Mouse (Mus musculus): Measurements from ENCODE around the gene Plekhh3. TPM values are rescaled to one million over a fixed set of nuclear protein-coding genes. Genes with fewer than 3 reads are reported as not detected.
"Not testable (repeated sequence)": the region's sequence is repeated elsewhere in the genome, so short reads cannot be mapped to it uniquely, and the experiment has no call there.

Gene Plekhh3
- total RNA-seq, 2 experiments from 2014 or later: 13.2 to 14.3 TPM

DNA sequence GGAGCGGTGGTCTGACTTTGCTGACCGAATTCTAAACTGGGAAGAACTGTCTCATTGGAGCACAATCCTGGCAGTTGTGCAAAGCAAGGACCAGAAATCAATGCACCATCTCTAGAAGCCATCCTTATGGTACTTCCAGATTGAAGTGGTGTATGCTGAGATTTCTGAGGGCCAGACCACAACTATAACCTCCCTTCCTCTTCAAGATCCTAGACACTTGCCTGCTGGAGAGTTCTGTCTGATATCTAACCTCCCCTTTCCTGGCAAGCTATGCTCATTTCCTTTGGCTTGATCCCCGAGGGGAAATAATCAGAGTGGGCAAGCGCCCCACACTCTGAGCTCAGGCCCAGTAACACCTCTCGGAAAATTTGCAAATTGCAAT, 1.3 kb upstream of the Plekhh3 start:
- no peak for DNase-seq (ENCODE audit: extremely low spot score in 1 of 2, low spot score in 1 of 2)

DNA sequence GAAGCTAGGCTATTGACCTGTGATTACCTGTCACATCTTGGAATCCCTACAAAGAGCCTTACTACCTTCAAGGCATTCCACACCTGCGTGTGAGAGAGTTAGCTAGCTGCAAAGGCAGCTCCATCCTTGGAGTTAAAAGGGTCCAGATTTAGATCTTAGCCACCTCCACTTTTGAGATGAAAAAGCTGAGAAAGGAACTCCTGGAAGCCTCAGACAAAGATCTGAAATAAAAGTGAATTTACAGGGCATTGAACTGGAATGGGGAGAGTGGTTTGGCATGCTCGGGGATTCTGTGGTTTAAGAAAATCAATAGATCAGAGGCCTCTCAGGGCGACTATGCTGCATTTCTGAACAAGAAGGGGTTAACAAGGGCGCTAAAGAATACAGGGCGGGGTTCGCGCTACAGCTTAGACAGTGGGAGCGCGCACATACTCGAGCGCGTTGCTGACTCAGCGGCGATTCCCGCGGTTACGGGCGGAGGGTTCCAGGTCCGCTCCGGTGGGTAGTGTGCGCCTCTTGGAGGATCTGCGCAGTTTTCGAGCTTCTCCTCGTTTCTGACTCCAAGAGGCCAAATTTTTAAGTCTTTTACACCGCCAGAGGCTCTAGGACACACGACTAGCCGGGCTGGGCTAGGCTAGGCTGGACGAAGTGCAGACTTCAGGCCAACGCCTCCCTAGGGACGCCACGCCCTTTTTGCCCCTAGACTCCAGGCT, 726 bp upstream of the Plekhh3 start:
- peak in 1 of 2 experiments; percentile 53 for DNase-seq (ENCODE audit: extremely low spot score in 1 of 2, low spot score in 1 of 2)

DNA sequence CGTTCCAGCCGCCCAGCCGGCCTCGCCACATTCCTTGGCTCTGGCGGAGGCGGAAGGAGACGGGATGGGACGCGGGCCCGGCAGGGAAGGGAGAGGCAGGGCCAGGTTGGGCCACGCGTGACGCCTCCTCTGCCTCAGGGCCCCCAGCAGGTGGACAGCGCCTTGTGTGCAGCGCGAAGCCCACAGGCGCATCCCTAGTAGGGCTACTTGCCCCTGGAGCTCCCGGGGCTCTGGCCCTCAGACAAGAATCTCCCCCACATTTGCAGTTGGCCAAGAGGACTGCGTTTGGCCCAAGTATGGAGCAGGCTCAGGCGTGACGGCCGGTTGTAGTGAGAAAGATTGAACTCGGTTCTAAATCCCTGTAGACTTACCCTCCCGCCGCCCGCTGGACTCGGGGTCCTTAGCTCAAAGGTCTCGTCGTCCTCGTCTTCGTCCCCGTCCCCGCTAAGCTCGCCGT, 769 bp downstream of the Plekhh3 start, which contains the start of gene Cntnap1:
Gene Cntnap1, plus strand, starts transcription at position 170 of the 457 bp plus-strand sequence.
- DNase-seq (ENCODE audit: extremely low spot score in 1 of 2, low spot score in 1 of 2): peak in 1 of 2 experiments; percentile 13

DNA sequence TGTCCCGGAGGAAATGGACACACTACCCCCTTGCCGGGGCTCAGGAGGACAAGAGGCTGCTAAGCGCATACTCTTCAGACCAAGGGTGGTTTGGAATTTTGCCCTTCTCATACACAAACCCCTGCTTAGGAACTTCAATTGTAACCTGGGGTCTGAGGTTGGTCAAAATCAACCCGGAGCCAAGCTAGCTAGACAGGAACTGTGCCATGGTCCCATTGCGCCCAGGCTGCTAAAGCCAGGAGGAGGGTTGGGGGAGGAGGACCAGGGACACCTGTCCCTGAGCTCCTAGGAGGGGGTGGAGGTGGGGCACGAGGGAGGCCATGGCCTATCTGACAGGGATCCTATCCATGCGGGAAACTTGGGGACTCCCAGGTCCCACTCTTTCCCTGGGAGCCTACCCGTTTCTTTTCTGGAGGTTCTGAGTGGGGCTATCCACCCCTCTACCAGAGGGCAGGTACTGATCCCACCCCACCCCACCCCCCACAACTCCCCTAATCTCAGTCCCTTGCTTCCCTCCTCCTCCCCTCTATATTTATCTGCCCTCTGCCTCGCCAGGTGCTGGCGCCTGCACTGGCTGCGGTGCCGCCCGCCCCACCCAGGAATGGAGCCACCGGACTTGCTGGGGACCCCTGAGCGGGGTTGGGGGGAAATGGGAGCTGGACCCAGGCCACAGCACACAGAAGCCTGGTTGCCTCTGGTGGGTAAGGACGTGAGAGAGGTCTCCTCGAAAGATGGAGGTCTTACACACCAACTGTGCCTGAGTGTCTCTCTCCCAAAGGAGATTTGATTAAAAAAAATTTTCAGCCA, 1.6 kb downstream of the Plekhh3 start:
- peak in 1 of 2 experiments; percentile 1 for DNase-seq (ENCODE audit: extremely low spot score in 1 of 2, low spot score in 1 of 2)

DNA sequence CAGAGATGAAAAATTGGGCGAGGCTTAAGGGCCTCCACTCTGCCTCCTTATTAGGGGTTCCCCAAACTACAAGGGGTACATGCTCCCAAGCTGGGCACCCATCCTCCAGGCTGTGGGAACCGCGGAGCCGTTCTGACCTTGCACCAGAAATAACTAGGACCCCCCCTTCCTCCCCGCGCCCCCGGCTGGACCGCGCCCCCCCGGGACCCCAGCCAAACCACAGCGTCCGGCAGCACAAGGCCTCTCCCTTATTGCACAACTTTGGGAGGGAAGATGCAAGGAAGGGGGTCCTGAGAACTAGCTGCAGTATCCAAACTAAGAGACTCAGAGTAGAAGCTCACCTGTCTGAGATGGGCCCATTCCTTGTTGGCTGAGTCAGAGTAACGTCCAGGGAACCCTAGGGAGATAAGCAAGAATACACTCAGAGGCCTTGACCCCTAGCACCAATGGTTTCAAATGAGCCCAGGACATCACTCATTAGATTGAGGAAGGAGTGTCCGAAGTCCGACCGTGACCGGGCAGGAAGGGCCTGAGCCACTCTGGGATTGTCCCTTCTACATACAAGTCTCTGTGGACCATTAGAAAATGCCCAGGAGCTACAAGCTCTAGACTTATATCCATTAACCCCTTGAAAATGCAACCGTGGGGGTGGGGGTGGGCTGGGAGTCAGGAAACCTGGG, 2.7 kb downstream of the Plekhh3 start:
- DNase-seq (ENCODE audit: extremely low spot score in 1 of 2, low spot score in 1 of 2): peak in 1 of 2 experiments; percentile 1

DNA sequence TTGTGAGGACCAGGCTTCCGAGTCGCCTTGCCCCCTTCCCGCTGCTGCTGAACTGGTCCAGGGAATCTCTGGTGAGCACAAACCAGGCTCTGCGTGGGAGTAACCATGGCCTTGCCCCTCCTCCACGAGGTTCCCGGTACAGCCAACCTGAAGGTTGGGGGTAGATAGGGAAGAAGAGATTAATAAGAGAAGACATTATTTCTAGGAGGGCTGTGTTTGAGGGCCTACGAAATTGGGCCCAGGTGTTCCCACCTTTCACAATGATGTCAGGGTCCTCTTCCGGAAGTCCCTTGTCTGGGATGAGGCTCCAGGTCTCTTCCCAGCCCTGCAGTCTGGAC, 3.2 kb downstream of the Plekhh3 start:
- DNase-seq (ENCODE audit: extremely low spot score in 1 of 2, low spot score in 1 of 2): no peak

DNA sequence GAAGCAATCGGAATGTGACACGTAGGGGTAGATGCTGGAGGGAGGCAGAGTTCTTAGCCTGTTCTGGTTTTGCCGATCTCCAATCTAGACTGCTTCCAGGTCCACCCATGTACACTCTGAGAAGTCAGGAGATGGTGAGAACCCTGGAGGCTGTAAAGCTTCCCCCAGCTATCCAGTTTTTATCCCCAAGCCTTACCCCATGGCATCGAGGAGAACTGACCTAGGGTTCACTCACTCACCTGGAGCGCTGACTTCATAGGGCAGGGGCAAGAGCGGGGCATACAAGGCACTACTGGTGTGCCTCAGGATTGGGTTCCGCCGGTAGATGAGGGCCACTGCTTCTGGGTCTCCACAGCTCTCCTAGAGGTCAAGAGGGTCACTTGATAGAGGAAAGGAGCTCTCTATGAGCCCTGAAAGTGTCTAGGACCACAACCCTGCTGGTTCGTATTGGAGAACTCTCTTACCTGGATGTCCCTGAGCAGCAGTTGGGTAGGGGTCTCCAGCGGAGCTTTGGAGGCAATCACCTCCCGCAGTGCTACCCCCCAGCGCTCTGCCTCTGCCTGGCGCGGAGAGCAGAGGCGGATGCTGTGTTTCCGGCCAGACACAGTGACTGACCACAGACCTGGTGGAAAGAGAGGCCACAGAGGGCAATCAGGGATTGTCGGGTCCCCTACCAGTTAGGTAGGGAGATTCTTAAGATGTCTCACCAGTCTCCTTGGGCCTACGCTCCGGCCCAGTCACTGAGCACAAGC, 3.8 kb downstream of the Plekhh3 start:
- no peak for DNase-seq (ENCODE audit: extremely low spot score in 1 of 2, low spot score in 1 of 2)

DNA sequence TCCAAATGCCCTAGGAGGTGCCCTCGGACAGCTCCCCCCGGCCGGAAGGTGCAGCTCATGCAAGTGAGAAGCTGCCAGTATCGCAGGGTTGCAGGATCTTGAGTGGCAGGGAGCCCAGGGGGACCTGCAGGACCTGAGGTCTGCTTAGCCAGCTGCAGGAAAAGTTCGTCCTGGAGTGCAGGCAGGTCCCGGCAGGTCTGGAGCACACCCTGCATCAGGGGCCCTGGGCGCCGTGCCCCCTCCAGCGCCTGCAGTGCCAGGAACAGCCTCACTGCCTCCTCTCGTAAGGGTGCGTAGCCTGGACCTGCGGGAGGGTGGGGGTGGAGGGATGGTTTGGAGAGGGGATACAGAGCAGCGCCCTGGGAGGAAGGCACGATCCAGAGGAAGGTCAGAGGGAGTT, 4.8 kb downstream of the Plekhh3 start:
- no peak for DNase-seq (ENCODE audit: extremely low spot score in 1 of 2, low spot score in 1 of 2)

DNA sequence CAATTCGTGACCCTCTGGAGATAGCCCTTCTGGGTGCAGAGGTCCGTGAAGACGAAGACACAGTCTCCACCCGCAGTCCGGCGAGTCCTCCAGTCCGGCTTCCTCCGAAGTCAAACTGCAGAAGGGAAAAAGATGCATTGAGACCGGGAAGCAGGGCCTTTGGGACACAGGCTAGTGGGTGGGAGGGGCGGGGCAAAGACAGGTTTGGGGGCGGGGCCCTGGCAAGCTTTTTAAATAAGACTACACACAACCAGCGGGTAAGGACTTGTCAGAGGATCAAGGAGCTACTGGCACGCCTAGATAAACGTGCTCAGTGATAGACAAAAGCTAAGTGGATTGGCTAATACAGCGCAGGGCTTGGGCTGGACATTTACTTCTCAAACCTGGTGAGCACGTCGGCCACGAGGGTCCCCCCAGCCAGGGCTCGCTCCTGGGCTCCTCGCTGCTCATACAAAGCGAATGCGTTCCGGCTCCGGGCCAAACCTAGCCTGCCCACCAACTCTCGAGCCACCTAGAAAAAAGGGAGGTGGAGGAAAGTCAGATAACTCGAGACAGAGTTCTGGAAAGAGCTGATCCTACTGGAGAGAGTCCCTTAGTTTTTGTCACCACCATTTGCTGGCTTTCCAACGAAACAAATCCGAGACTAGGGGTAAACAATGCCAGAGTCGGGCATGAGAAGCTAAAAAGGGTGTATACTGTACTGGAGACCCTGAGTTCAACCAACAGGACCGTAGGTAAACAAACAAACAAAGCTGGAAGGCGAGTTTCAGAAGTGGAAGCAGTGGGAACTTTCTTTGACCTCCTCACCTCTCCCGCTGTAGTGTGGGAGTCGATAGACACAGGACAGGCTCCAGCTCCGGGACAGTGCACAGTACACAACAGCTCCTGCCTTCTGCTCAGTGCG, 6.2 kb downstream of the Plekhh3 start:
- no peak for DNase-seq (ENCODE audit: extremely low spot score in 1 of 2, low spot score in 1 of 2)

DNA sequence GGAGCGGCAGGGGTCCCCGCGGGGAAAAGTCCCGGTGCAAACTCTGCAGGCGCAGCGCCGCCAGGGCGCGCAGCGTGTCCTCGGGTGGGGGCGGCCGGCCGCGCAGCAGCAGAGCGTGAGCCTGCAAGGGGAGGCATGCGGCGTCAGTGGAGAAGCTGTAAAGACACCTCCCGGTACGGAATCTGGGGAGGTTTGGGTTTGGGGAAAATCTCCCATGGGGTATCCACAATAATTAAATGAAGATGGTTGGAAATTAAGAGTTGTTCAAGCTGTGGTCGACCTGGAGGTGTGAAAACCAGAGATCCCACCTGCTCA, 6.8 kb downstream of the Plekhh3 start:
- DNase-seq (ENCODE audit: extremely low spot score in 1 of 2, low spot score in 1 of 2): no peak

DNA sequence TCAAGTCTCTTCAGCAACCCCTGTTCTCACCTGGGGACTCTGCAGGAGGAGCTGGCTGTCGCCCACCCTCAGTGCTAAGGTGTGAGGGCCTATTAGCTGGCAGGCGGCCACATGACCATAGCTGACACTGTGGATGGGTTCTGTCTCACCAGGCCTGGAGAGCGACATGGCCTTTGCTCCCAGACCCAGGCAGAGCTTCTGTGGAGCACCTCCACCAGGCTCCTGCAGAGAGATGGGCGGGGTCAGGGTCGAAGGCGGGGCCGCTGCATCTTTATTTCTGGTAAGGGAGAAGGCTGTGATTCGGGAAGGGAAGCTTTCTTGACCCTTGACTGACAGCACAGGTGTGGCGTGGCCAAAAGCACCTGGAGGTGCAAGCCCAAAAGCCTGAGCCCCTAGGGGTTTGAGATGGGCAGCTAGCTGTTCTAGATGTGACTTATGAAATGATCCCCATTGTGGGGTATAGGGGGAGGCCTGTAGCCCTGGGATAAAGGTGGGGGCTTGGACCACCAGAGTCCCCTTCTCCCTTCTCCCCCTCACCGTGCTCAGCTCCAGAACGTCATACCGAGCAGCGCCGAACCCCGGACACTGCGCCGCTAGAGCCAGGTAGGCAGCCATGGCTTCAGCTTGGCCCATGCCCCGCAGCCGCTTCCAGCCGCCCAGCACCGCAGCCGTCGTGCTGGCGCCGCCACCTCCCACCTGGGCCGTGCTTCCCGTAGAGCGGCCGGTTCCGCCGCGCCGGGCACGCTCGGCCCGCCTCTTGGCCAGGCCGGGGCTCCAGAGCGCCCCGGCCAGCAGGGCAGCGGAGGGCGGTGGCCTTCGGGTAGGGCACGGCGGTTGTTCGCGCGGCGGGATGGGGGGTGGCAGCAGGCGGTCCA, 7.4 kb downstream of the Plekhh3 start:
- DNase-seq (ENCODE audit: extremely low spot score in 1 of 2, low spot score in 1 of 2): no peak

DNA sequence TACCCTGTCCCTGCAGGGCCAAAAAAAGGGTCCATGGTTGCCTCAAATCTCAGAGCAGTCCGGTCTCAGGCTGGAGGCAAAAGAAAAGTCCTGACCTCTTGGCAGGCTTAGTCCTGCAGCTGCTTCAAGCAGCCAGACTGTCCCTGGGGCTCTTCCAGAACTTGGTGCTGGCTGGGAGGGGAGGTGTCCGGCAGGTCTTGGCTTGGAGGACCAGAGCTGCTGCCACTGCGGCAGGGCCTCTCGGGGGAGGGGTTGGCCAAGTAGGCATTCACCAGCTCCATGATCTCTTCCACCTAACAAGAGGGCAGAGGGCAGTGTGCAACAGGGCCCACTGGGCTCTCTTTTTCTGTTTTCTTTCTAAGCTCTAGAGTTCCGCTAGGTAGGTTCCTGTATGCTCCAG, 8.4 kb downstream of the Plekhh3 start:
- DNase-seq (ENCODE audit: extremely low spot score in 1 of 2, low spot score in 1 of 2): no peak

DNA sequence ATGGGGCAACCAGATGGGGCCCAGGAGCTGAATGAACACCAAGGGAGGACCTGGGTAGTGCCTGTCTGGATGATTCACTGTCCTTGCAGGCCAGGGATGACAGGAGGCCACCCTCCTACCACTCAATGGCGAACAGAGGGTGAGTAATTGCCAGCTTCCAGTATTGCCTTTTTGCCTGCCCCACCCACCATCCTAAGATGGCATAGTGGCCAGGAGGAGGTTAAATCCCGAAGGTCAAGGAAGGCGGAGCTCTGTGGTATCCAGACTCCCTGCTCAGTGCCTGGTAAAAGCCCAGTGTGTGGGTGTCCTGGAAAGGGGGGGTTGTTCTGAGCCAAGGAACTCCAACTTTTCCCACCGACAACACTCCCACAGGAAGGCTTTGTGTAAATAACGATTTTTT, 8.8 kb downstream of the Plekhh3 start:
- DNase-seq (ENCODE audit: extremely low spot score in 1 of 2, low spot score in 1 of 2): no peak

DNA sequence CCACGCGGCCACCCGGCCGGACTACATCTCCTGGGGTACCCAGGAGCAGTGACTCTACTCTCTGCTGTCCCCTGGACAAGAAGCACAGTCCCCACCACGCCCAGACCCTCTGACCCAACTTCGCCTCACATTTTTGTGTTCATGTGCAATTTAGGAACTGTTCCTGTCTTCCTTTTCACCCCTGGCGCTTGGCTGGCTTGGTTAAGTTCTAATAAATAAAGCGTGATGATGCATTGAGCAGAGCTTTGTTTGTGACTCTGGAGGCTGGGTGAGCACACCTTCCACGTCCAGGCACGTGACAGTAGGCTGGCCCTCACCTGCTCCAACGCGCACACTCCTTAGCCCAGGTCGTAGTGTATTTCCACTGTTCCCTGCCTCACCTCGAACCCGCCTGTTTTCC, 9.6 kb downstream of the Plekhh3 start:
- DNase-seq (ENCODE audit: extremely low spot score in 1 of 2, low spot score in 1 of 2): no peak

DNA sequence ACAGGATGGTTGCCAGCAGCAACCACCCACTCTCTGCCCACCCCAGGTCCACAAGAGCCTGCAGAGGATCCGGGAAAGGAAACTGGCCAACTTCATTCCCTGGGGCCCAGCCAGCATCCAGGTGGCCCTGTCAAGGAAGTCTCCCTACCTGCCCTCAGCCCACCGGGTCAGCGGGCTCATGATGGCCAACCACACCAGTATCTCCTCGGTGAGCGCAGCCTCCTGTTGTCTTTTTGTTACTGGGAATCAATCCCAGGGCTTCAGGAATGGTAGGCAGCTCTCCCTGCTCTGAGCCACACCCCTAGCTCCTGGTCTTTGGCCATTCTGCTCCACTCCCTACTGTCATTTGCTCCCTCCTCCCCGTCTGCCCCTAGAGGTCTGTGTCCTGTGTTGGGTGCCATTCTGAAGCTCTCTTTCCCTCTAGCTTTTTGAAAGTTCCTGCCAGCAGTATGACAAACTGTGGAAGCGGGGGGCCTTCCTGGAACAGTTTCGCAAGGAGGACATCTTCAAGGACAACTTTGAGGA, 10.1 kb downstream of the Plekhh3 start:
- DNase-seq (ENCODE audit: extremely low spot score in 1 of 2, low spot score in 1 of 2): not testable (repeated sequence)

DNA sequence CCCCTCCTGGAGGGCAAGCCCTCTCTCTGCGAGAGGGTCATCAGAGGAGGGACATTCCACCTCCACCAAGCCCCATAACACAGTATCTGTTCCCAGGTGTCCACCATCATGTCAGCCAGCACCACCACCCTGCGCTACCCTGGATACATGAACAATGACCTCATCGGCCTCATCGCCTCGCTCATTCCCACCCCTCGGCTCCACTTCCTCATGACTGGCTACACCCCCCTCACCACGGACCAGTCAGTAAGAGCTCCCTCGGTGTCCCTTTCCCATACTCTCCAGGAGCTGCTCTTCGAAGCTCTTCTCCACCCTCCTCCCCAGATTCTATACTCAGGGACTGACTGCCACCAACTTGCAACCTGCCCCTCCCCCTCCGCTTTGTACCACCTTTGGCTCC, 11.0 kb downstream of the Plekhh3 start:
- DNase-seq (ENCODE audit: extremely low spot score in 1 of 2, low spot score in 1 of 2): not testable (repeated sequence)

DNA sequence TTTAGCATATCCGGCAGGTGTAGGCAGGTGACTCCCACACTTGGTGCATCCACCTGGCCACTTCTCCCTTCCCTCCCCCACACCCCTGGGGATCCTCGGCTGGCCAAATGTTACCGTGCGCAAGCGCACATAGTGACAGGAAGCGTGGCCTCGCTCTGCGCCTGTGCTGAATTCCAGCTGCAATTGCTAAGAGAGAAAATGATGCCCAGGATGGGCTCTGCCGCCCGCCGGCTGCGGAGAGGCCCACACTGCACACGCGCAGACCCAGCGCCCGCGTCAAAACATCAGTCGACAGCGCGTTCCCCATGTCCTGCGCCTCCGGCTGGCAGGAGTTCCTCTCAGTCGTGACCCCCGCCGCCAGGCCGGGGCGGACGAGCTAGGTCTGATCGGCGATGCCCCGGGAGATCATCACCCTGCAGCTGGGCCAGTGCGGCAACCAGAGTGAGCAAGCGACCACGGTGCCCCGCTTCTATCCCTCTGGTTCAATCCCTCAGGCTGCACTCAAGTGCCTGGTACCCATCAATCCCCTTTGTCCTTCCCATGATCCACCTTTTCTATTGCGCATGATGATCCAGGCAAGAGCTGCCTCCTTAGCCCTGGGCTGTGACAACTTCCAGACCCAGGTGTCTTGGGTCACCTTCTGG, 15.3 kb downstream of the Plekhh3 start, which contains the start of gene Tubg2:
Gene Tubg2, plus strand, starts transcription at position 180 of the 644 bp plus-strand sequence.
- DNase-seq (ENCODE audit: extremely low spot score in 1 of 2, low spot score in 1 of 2): peak; percentile 66 to 67

DNA sequence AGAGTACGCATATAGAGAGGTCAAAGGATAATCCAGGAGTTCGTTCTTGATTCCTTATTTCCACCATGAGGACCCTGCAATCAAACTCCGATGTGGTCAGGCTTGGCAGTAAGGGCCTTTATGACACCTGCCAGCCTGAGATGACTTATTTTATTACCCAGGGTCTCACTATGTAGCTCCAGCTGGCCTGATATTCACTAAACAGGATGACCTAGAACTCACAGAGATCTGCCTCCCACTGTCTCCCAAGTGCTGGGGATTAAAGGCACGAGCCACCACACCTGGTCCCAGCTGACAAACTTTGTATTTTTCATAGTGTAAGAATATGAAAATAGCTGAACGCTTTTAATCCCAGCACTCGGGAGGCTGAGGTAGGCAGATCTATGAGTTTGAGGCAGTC, 16.0 kb downstream of the Plekhh3 start:
- no peak for DNase-seq (ENCODE audit: extremely low spot score in 1 of 2, low spot score in 1 of 2)
